Mouse (Mus musculus) ES-E14 (cell line): ENCODE results near the gene Cfap97d1. TPM values are rescaled to one million over a fixed set of nuclear protein-coding genes. Genes with fewer than 3 reads are reported as not detected.

Source experiments
- DNase-seq: peaks from one replicate; pipeline ENCODE4 v3.0.0-alpha.2; 2013; ENCODE audit warnings: low read depth, low spot score
- H3K27ac ChIP-seq: 2 replicates; pipeline ENCODE4 v1.5.1; 2012; ENCODE audit warnings: low read depth, mild to moderate bottlenecking, low read length, moderate library complexity, mixed read lengths; ENCODE audit not compliant: poor library complexity, insufficient read depth, severe bottlenecking
- H3K36me3 ChIP-seq: 2 replicates; pipeline ENCODE4 v1.6.1; 2012; ENCODE audit warnings: mild to moderate bottlenecking, low read length, moderate library complexity, mixed read lengths; ENCODE audit not compliant: control insufficient read depth, poor library complexity, insufficient read depth, severe bottlenecking
- H3K4me1 ChIP-seq, 2 experiments: fragments of 150-350 bp in 1 of 2; sonication (generic) in 1 of 2; 2 replicates each; pipeline ENCODE4 v1.6.1; 2012; ENCODE audit warnings: low read length in 2 of 2, mild to moderate bottlenecking in 1 of 2, mixed read lengths in 1 of 2; ENCODE audit not compliant: control insufficient read depth in 2 of 2, insufficient read depth in 2 of 2, poor library complexity in 1 of 2
- H3K4me3 ChIP-seq, 2 experiments: fragments of 150-350 bp in 1 of 2; sonication (generic) in 1 of 2; 2 replicates each; pipeline ENCODE4 v1.5.1; 2012; ENCODE audit warnings: low read length in 2 of 2, low read depth in 1 of 2, mild to moderate bottlenecking in 1 of 2, mixed read lengths in 1 of 2; ENCODE audit not compliant: insufficient read depth in 1 of 2, poor library complexity in 1 of 2, severe bottlenecking in 1 of 2
- H3K9ac ChIP-seq: 2 replicates; pipeline ENCODE4 v1.6.1; 2012; ENCODE audit warnings: low read depth, mild to moderate bottlenecking, low read length, mixed read lengths; ENCODE audit not compliant: poor library complexity, insufficient read depth, severe bottlenecking
- H3K9me3 ChIP-seq: fragments of 150-350 bp; sonication (generic); 2 replicates; pipeline ENCODE4 v1.6.1; 2012; ENCODE audit warnings: low read depth, mild to moderate bottlenecking, low read length; ENCODE audit not compliant: control insufficient read depth, insufficient read depth
- CHD2 ChIP-seq: IDR thresholded peaks from 2 replicates; pipeline ENCODE4 v1.6.1; 2014; ENCODE audit warnings: mild to moderate bottlenecking, low read depth, low read length, inconsistent platforms
- HCFC1 ChIP-seq: IDR thresholded peaks from 2 replicates; pipeline ENCODE4 v1.6.1; 2012; ENCODE audit warnings: low read length, inconsistent platforms, borderline replicate concordance; ENCODE audit not compliant: insufficient read depth
- MAFK ChIP-seq: IDR thresholded peaks from 2 replicates; pipeline ENCODE4 v1.6.1; 2014; ENCODE audit warnings: mild to moderate bottlenecking, low read depth, low read length, inconsistent platforms; ENCODE audit not compliant: insufficient read depth
- ZC3H11A ChIP-seq: IDR thresholded peaks from 2 replicates; pipeline ENCODE4 v1.6.1; 2012; ENCODE audit warnings: low read depth, mild to moderate bottlenecking, inconsistent platforms, low read length, borderline replicate concordance
- ZNF384 ChIP-seq: IDR thresholded peaks from 2 replicates; pipeline ENCODE4 v1.6.1; 2012; ENCODE audit warnings: low read depth, low read length, inconsistent platforms
- in situ Hi-C, 2 experiments: fragments of 600-800 bp; cut with MboI; formaldehyde crosslinking; loops; one replicate each; pipeline ENCODE4 v1.15.1; 2025; ENCODE audit warnings: low sequenced_read_pairs in 2 of 2, inconsistent platforms in 1 of 2; ENCODE audit not compliant: unreplicated experiment in 2 of 2
- total RNA-seq: library from RNA; depleted of rRNA; stranded (reverse); fragments of 300-350 nt; gene quantifications from 2 replicates; pipeline ENCODE4 v1.2.3, GENCODE M21; 2012

Cfap97d1 gene
- total RNA-seq, 1 experiment = not detected

- DNase-seq = no peak
- no peak overlapping the region for H3K27ac ChIP-seq
- in situ Hi-C loops = no loop called here
Observed at GRCm38 (mm10) chr11:102031149-102031548, 47.1 kb downstream of the Cfap97d1 start.

GRCm38 (mm10) chr11:102033055-102033591 lies 49.0 kb downstream of the Cfap97d1 start:
- TF ChIP-seq ZNF384 (no peak), MAFK (no peak), HCFC1 (no peak), CHD2 (no peak), ZC3H11A (no peak)
- in situ Hi-C loops = no loop called here
- DNase-seq = no peak

More at GRCm38 (mm10) chr11:102031149-102031548, 47.1 kb downstream of the Cfap97d1 start:
- Histone ChIP-seq H3K4me1 (no peaks in the 10 kb centered on the region), H3K9ac (no peak overlapping the region), H3K4me3 (no peak overlapping the region), H3K36me3 (no peaks in the 10 kb centered on the region), H3K9me3 (no peaks in the 10 kb centered on the region)
- no peak for TF ChIP-seq MAFK
- TF ChIP-seq ZC3H11A = no peak
- TF ChIP-seq ZNF384 = no peak
- TF ChIP-seq CHD2 = no peak
- no peak for TF ChIP-seq HCFC1

GRCm38 (mm10) chr11:102034887-102035286 lies 50.8 kb downstream of the Cfap97d1 start:
- Histone ChIP-seq H3K9me3 (no peaks in the 10 kb centered on the region), H3K36me3 (no peaks in the 10 kb centered on the region), H3K27ac (no peak overlapping the region), H3K9ac (no peak overlapping the region), H3K4me3 (no peak overlapping the region), H3K4me1 (no peaks in the 10 kb centered on the region)
- TF ChIP-seq CHD2 (no peak), ZC3H11A (no peak), MAFK (no peak), HCFC1 (no peak), ZNF384 (no peak)
- no peak for DNase-seq
- in situ Hi-C loops = no loop called here

More at GRCm38 (mm10) chr11:102033055-102033591, 49.0 kb downstream of the Cfap97d1 start:
- Histone ChIP-seq H3K9me3 (no peaks in the 10 kb centered on the region), H3K9ac (no peak overlapping the region), H3K27ac (no peak overlapping the region), H3K36me3 (no peaks in the 10 kb centered on the region), H3K4me1 (no peaks in the 10 kb centered on the region), H3K4me3 (no peak overlapping the region)

- in situ Hi-C loops = no loop called here
- H3K4me1 ChIP-seq = no peaks in the 10 kb centered on the region
- H3K9me3 ChIP-seq = no peaks in the 10 kb centered on the region
- TF ChIP-seq CHD2 (no peak), HCFC1 (no peak), ZNF384 (no peak), MAFK (no peak), ZC3H11A (no peak)
- H3K4me3 ChIP-seq = no peak overlapping the region
- H3K9ac ChIP-seq = no peak overlapping the region
- no peak for DNase-seq
- H3K36me3 ChIP-seq = no peaks in the 10 kb centered on the region
- no peak overlapping the region for H3K27ac ChIP-seq
Observed at GRCm38 (mm10) chr11:102035456-102035960, 51.4 kb downstream of the Cfap97d1 start.

- TF ChIP-seq MAFK = no peak
- no peak for TF ChIP-seq CHD2
- no peak for TF ChIP-seq ZC3H11A
- no peak for TF ChIP-seq HCFC1
- no peak for TF ChIP-seq ZNF384
- in situ Hi-C loops = no loop called here
- H3K4me3 ChIP-seq = no peak overlapping the region
- DNase-seq = no peak
- no peaks in the 10 kb centered on the region for H3K36me3 ChIP-seq
- H3K27ac ChIP-seq = no peak overlapping the region
- H3K9me3 ChIP-seq = no peaks in the 10 kb centered on the region
- H3K9ac ChIP-seq = no peak overlapping the region
- H3K4me1 ChIP-seq = no peaks in the 10 kb centered on the region
Observed at GRCm38 (mm10) chr11:102036336-102036735, 52.3 kb downstream of the Cfap97d1 start.
